Mouse (Mus musculus): ENCODE measurements at regions not wholly inside any gene's neighbourhood (a gene's known extent, or its start where the extent isn't known, plus 50 kb on each side); places are given as distances from the start of the nearest gene placed in this dataset.

DNA sequence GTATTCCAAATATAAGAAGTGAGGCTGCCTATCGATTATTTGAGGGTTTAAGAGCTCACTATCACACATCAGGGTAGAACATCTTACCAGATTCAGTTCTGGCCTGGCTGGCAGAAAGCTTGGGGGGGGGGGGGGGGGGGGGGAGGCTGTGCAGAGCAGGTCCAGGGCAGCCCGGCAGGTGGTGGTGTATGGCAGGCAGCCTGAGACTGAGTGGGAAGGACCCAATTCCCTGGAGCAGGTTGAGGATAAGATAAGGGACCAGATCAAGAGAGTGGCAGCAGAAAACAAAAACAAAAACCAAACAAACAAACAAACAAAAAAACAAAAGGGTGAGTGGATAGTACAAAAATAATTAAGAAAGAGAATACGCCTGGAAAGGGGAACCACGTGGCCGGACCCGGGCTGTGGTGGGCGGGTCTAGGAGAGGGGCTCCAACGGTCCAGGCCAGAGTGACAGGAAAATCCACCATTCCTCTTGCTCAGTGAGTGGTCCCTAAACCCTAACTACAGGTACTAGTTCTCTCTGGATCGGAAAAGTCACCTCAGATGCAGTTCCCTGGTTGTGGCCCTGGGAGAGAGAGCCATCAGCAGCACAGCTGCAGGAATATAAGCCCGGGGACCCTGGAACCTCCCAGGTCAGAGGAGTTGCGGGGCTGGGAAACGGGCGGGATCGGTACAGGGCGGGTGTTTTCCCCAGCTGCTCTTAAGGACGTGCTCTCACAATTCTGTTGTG, 73.3 kb downstream of the Vmn2r112 start:
- DNase-seq (ENCODE audit: low spot score): peak; percentile 71

Data from embryo, embryonic 10.5 days (tissue).